Mouse (Mus musculus) gastrocnemius, postnatal 14 days (tissue): Measurements from ENCODE around the gene Abhd17c. TPM values are rescaled to one million over a fixed set of nuclear protein-coding genes. Genes with fewer than 3 reads are reported as not detected.
"Not testable (repeated sequence)": the region's sequence is repeated elsewhere in the genome, so short reads cannot be mapped to it uniquely, and the experiment has no call there.

Experiments
- DNase-seq: peaks from one replicate; pipeline ENCODE4 v3.0.0; 2021; ENCODE audit warnings: mixed read lengths
- intact Hi-C: fragments of 180-260 bp; cut with DNase I; formaldehyde crosslinking; loops from one replicate; pipeline ENCODE4 v1.15.1; 2025; ENCODE audit warnings: low total_unique reads
- long read RNA-seq, 2 experiments: library from polyadenylated mRNA; stranded (forward); transcript quantifications; one replicate each; pipeline ENCODE4 v2.0.0; 2021
- total RNA-seq, 2 experiments: library from RNA; stranded (reverse); gene quantifications; 2 replicates each; pipeline ENCODE4 v1.2.3; 2021

Abhd17c gene
- total RNA-seq: 1 to 10 TPM; 4.4 to 5.6 TPM
- long read RNA-seq, experiment 1, transcript Abhd17c-201 (3 exons, 2,238 nt): major isoform, 20 of 20 reads
- long read RNA-seq, experiment 1, partial matches to known transcripts: 0 of 20 reads
- long read RNA-seq, experiment 1, other reads (novel, unspliced or antisense): 0 of 20 reads
- long read RNA-seq, experiment 2, transcript Abhd17c-201 (3 exons, 2,238 nt): major isoform, 12 of 14 reads
- long read RNA-seq, experiment 2, partial matches to known transcripts: 0 of 14 reads
- long read RNA-seq, experiment 2, other reads (novel, unspliced or antisense): 2 of 14 reads

DNA sequence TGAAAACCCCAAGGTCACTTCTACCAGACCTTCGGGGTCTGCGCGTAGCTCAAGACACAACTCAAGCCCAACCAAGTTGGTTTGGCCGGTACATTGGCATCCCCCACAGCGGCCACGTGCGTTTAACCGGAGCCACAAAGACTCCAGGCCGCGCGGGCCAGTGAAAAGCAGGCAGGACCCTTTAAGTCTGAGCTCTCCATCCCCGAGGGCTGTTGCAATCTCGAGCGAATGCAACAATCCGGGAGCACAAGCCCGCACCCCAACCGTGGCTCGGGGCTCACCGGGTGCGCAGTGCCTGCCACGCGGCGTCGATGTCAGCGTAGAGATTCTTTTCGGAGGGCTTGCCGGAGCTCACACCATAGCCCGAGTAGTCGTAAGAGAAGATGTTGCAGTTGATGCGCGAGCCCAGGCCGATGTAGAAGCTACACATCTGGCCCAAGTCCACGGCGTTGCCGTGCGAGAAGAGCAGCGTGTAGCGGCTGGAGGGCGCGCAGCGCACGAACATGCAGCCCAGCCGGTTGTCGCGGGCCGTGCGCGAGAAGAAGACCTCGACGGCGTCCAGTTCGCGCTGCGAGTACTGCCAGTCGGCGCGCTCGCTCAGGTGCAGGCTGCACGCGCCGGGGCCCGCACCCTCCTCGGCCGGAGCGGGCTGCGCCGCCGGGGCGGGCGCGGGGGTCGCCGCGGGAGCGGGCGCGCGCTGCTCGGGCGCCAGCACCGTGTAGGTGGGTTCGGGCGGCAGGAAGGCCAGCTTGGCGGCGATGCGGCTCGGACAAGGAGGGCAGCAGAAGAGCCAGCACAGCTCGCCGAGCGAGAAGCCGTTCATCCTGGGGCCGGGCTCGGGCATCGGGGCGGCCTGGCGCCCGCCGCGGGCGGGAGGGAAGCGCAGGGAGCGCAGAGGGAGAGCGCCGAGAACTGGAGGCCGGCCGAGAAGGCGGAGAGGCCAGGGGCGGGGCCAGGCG is at the start of gene Abhd17c:
TSS of gene Abhd17c (minus strand) at position 893 of the 959 bp plus-strand sequence.
- intact Hi-C loops: no loop called here
- DNase-seq: peak; percentile 49

DNA sequence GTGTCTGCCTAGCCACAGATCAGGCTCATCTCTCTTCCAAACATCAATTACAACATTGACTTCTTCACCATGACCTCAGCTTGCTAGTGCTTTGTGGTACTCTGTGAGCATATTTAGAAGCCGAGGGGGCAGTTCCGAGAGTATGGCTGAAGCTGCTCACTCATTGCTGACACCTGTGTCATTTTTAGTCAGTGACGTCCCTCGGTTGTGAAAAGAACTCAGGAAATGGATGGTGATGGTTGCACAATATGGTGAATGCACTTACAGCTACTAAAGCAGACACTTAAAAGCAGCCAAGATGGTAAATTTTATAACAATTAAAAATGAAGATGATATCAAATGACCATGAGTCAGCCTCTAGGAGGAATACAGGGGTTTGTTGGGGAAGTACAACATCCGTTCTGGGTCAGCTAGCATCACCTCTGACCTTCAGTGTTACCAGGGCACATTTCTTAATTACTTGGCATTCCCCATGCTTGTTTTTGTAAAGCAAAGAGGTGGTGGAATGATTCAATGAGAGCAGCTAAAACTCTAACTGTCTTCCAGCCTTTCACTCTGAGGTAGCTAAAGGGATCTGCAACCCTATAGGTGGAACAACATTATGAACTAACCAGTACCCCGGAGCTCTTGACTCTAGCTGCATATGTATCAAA is 45.6 kb upstream of the Abhd17c start:
- intact Hi-C loops: no loop called here
- DNase-seq: no peak

DNA sequence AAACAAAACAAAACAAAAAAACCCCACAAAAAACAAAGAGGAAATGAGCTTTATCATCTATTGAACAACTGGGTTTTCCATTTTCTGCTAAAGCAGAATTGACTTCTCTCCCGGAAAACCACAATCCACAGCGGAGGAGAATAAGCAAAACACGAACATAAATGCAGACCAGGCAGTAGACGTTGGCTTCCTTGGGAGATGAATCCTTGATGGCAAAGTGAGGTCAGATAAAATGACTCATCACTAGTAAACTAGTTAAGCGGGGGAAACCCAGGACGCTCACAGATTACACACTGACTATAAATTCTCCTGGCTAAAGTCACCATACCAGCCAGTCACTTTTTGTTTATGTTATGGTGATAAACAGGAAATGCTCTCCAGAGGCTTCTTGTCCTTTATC is 44.5 kb upstream of the Abhd17c start:
- DNase-seq: no peak
- intact Hi-C loops: no loop called here

DNA sequence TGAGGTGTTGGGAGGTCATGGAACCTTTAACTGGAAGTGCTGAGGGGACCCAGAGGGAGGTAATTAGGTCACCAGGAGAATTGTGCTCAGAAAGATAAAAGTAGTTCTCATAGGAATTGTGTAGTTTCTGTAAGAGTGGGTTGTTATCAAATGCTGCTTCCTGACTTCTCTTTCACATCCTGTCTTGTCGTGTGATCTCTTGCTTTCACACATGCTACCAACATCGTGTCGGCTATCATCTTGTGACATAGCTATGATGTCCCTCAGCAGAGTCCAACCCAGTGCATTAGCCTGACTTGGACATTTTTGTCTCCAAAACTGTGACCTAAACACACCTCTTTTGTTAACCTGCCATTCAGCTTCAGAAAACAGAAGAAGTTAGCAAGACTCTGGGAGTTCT is 40.6 kb upstream of the Abhd17c start:
- intact Hi-C loops: no loop called here
- DNase-seq: no peak

DNA sequence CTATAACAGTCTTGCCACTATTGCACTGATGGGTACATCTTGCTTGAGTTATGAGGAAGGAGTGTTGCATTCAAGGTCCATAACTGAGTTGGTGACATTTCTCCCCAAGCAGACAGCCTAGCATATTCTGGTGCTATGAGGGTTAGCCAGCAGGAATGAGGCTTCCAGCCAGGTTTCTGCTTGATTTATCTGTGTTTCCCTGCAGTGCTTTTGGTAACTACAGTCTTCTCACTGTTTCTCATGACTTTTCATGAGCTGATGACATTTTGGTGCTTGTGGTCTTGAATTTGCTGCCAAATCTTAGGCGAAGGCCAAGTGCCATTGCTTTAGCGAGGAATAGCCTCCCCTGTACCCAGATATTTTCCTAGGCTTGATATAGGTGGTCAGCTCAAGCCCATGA is 39.8 kb upstream of the Abhd17c start:
- DNase-seq: no peak
- intact Hi-C loops: no loop called here

DNA sequence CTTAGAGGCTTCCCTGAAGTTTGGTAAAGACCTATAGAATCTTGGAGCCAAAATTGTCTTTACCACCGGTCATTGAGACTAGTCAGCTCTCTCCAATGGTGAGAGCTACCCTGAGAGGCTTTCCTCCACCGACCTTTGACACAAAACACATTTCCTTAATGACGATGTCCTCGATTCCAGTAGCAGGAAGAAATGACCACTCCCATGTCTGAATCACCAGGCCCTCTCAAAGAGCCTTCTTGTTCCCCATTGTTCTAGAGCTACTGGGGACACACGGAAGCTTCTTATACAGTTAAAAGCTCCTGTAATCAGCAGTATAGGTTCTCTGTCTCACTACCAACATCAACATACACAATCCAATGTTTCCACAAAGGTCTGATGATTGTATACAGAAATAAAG is 36.5 kb upstream of the Abhd17c start:
- no peak for DNase-seq
- intact Hi-C loops: no loop called here

DNA sequence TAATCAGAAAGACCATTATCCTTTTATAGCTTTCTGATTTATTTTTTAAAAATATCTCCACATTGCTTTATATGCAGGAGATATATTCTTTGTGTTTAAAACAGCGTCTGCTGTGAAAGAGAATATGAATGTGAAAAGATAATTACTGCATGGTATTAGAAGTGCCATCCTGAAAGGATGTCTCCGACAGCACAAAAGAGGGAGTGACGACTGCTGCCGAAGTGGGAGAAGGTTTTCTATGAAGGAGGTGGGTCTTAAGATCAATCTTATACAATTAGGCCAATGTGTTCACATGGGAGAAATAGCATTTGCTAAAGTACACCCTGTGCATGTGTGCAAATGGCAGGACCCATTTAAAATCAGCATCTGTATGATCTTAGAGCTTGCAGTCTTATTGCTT is 33.5 kb upstream of the Abhd17c start:
- no peak for DNase-seq
- intact Hi-C loops: no loop called here

GRCm38 (mm10) chr7:84184703-84185102 is 33.0 kb upstream of the Abhd17c start:
- no peak for DNase-seq
- intact Hi-C loops: no loop called here

DNA sequence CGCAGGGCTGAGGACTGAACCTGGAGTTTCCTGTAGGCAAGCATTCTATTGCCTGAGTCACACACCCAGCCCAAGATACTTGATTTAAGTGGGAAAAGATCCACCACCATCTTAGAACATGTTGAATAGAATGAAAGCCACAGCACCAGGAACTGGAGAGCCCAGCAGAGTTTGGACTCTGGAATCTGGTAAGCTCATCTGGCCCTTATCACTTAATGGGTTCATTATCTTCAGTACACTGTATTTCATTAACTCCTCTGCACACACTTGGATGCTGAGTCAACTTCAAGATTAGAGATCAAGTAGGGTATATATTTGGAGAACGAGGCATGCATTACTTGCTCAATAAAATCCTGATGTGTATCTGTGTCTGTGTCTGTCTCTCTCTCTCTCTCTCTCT is 27.1 kb upstream of the Abhd17c start:
- intact Hi-C loops, DNase-seq: not testable (repeated sequence)

DNA sequence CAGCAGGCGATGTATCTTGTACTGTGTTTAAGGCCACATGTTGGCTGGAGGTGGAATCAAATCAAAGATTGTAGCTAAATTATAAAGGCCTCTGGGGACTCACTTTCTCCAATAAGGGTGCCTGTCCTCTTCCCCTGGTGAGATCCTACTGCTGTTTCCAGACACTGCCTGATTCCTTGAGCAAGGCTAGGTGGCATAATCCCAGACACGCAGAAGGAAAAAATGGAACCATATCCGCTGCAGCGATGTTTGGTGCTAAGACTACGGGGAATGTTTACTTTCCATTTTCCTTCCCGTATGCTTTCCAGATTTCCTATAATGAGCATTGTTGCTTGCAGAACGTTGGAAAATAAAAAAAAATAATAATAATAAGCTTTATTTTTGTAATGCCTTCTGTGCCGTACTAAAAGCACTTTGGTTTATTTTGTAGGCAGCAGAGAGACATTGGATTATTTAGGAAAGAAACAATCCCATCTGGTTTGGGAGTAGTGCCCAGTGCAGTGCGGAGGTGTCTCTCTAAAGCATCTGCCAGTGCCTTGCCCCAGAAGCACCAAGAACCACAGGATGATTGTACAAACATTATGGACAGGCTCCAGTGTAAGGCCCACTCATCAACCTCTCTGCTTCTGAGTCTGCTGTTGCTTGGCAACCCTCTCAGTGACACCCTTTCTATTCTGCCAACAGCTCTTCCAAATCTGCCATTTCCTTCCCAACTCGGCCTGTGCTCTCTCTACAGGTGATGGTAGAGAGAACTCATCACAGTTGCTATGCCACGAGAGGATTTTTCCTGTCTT is 23.2 kb upstream of the Abhd17c start:
- intact Hi-C loops: no loop called here
- no peak for DNase-seq

DNA sequence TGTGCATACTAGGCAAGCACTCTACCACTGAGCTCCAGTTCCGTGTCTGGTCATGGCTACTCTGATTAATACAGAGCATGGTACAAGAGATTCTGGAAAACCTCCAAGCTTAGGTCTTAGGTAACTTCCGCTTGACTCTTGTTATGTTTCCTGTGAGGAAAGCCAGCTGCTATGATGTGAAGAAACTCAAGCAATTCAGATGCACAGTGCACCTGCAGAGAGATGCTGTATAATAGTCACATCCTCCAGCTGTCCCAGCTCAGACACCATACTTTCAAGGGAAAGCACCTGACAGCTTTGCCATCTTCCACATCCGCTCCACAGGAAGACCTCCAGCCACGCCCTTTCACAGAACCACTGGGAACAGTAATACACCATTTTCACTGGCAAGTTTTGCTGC is 21.7 kb upstream of the Abhd17c start:
- intact Hi-C loops: no loop called here
- DNase-seq: no peak

- intact Hi-C loops: no loop called here
These were observed 19.6 kb upstream of the Abhd17c start for GRCm38 (mm10) chr7:84171177-84171787.

DNA sequence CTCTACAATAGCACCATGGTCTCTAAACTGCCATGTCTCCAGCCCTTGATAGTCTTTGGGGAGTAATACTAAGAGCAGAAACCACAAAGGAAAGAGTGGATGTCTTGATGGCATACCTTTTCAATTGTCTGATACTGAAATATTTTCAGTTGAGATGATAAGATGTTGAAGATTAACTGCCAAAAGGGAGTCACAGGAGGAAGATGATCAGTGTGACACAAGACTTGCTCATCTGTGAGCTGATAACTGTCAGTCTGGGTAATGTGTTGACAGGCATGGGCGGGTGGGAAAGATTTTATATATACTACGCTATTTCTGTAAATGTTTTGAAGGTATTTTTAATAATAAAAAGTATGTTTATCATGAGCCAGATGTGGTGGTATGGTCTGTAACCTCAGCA is 16.7 kb upstream of the Abhd17c start:
- no peak for DNase-seq
- intact Hi-C loops: loop anchor here (5.0 kb wide), 1 partner anchor 391 kb away; no protein-coding TSS in a partner anchor

More at GRCm38 (mm10) chr7:84171177-84171787, 19.6 kb upstream of the Abhd17c start:
- no peak for DNase-seq

DNA sequence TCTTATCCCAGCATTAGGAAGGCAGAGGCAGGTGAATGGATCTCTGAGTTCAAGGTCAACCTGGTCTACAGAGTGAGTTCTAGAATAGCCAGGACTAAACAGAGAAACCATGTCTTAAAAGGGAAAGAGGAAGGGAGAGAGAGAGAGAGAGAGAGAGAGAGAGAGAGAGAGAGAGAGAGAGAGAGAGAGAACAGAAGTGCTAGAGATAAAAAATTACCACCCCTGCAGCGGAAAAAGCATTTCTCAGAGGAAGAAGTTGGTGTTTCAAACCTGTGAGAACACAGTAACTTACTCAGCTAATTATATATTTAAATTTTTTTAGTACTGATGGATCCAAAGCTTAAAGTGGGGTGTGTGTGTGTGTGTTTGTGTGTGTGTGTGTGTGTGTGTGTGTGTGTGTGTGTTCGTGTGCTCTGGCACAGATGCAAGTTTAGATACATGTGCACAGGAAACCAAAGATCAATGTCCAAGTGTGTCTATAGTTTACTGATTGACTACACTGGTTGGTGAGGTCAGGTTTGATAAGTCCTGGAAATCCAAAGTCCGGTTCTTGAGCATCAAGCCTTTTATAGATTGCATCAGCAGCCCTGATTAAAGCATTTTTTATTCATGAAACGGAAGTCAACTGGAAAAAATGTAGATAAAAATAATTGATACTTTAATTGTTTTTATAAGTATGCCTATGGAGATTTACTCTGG is 15.2 kb upstream of the Abhd17c start:
- intact Hi-C loops: loop anchor here (5.0 kb wide), 1 partner anchor 390 kb away; no protein-coding TSS in a partner anchor

GRCm38 (mm10) chr7:84166007-84166406 is 14.3 kb upstream of the Abhd17c start:
- no peak for DNase-seq
- intact Hi-C loops: loop anchor here (5.0 kb wide), 1 partner anchor 389 kb away; no protein-coding TSS in a partner anchor

More for the DNA sequence above, 15.2 kb upstream of the Abhd17c start:
- DNase-seq: no peak

DNA sequence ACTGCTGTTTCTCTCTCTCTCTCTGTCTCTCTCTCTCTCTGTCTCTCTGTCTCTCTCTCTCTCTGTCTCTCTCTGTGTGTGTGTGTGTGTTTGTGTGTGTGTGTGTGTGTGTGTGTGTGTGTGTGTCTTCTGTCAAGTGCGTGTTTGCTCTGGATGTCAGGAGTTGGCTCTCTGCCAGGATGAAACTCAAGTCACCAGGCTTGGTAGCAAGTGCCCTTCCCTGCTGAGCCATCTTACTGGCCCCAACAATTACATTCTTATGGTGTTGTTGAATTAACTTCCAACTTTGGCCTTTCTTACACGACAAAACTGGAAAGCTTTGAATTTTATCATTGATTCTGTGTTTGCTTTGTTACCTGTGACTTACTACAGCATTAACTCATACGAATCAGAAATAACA is 13.6 kb upstream of the Abhd17c start:
- DNase-seq: no peak

DNA sequence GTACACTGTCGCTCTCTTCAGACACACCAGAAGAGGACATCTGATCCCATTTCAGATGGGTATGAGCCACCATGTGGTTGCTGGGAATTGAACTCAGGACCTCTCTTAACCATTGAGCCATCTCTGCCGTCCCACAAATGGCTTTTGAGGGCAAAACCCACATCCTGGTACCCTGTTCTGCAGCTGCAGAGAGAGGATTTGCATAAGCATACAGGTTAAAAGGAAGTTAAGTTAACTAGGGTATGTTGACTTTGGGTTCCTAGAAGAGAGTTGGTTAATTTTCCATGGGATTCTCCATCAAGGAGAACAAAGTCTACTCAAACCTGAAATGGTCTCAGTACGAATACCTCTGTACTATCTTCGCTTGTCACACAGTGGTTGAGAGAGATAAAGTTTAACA is 13.2 kb upstream of the Abhd17c start:
- no peak for DNase-seq
- intact Hi-C loops: loop anchor here (5.0 kb wide), 1 partner anchor 388 kb away; no protein-coding TSS in a partner anchor

More for the DNA sequence above, 13.6 kb upstream of the Abhd17c start:
- intact Hi-C loops: loop anchor here (5.0 kb wide), 1 partner anchor 388 kb away; no protein-coding TSS in a partner anchor

DNA sequence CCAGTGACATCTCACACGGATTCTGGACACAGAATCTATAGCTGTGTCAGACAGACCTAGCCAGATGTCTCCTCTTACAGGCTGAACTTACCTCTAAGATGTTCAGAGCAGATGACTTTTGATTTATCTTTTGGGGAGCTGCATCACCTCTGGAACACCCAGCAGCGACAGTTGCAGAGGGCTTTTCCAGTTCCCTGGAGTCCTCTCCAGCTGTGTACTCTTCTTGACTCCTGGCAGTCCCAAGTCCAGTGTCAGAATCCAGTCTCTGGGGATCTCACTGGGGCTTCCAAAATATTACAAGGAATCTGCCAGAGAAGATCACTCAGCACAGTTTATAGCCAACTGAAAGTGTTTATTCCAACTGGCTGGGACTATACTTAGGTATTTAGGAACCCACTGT is 12.7 kb upstream of the Abhd17c start:
- intact Hi-C loops: no loop called here
- no peak for DNase-seq
